Mouse (Mus musculus): ENCODE measurements around the gene H2al1c.

DNA sequence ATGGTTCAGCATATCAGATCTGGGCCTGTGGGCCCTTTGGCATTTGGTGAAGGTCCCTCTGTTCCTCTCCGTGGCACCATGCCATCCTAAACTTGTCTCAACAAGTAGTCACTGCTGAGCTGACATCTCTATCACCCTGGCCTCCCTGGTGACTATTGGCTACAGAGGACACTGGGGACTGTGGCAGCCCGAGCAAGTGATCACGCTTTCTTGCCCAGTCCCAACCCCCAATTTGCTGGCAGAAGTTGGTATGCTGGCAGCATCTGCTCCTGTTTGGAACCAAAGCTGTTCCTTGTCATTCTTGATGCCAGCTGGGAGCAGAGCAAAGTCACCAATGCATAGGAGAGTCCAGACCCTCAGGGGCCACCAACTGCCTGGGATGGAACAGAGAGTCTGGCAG is 36.4 kb upstream of the H2al1c start:
- TF ChIP-seq CTCF (conservative IDR thresholded peaks at IDR 0.05; ENCODE audit: insufficient read depth, insufficient read length, low read depth, low read length) (no peak), POLR2A (IDR thresholded peaks at IDR 0.05; ENCODE audit: low read depth, low read length) (no peak)
